Mouse (Mus musculus) B cell, adult 2 months (primary cell): ENCODE measurements around the gene Inafm2.

Source experiments
- DNase-seq, 2 experiments: peaks; one replicate each; pipeline ENCODE4 v3.0.0; 2022

The Inafm2 gene

GRCm38 (mm10) chr2:118760311-118761025 lies 14.9 kb downstream of the Inafm2 start:
- no peak for DNase-seq

GRCm38 (mm10) chr2:118761358-118761757 lies 15.8 kb downstream of the Inafm2 start:
- no peak for DNase-seq

- DNase-seq = no peak
Observed at GRCm38 (mm10) chr2:118761906-118762783, 16.6 kb downstream of the Inafm2 start, which contains the start of gene Ccdc9b. Gene Ccdc9b, minus strand, starts transcription at chr2:118762661.

- DNase-seq = no peak
Observed at GRCm38 (mm10) chr2:118762784-118763148, 17.2 kb downstream of the Inafm2 start.

DNA sequence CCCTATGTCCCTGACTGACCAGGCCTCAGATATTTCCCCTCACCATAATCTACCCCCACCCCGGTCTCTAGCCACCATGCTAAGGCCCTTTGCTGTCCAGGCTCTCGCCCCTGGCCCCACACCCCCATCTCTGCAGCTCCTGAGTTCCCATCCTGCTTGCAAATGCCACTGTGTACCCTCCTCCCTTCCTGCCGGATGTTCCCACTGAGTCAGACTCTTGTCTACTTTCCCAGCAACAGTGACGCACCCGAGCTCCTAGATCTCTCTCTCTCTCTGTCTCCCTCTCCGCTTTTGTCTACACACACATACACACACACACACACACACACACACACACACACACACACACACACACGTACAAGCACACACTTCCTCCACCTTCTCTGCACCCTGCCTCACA lies 17.9 kb downstream of the Inafm2 start:
- no peak for DNase-seq

DNA sequence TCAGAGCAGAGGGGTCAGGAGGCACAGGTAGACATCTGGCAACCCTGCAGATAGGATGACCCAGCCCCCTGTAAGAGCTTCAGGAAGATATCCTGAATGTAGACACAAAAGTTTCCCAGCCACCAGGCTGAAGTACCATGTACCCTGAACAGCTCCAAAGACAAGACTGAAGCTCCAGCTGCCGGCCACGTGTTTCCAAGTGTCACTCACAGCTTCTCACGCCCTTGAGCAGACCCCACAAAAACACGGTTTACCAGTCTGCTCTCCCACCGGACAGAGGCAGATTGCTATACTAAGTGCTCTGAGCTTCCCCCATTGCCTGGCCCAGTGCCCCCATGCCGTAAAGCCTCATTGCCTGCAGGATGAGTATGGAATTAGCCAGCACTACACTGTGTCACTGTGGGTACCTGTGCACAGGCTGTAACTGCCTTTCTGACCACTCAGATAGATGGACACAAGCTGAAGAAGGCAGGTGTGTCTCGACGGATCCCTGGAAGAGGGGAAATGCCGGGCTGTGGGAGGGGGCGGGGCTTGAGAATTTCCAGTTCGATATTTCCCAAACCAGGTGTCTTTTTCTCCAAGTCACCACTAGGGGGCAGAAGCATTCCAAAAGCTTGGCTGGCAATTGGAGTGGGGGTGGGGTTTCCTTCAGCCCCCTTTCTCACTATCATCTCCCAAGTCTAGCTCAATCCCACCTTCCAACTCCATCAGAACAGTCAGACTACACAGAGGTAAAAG lies 18.7 kb downstream of the Inafm2 start:
- DNase-seq = peak; percentile 61

GRCm38 (mm10) chr2:118764875-118765274 lies 19.3 kb downstream of the Inafm2 start:
- no peak for DNase-seq

DNA sequence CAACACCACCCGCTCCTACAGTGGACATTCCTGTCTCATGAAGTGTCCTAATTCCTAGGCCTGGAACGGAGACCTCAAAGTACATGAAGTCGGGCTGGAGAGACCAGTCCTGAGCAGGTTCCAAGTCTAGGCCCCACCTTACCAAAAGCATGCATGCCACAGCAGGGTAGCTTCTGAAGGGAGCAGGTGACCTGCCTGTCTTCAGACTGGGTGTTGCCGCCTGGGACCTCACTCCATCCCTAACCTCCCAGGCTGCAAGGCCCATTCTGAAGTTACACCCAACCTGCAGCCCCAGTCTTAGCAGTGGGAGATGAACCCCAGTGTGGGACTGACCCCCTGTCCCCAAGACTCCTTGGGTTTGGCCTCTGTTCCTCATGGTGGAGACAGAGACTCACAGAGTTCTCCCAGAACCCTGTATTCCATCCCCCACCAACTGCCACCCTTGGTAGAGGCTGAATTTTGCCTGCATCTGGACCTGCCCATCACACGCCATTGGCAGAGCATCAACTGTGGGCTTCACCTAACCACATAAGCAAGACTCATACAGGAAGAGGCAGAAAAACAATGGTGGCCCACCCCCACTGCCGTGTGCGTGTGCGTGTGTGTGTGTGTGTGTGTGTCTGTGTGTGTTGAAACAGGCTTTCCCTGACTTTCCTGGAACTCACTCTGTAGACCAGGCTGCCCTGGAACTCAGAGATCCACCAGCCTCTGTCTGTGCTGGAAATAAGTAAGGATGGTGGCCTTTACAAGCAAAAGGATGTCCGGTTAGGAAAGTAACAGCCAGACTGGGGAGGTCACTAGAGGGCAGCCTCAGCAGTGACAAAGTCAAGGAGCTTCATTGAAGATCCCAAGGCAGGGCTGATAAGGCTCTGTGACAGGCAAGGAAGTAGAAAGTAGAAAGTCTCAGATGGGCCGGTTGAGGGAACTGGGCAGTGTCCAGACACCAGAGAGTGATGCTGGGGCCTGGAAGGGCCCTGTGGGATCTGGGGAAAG lies 20.8 kb downstream of the Inafm2 start:
- DNase-seq = no peak

DNA sequence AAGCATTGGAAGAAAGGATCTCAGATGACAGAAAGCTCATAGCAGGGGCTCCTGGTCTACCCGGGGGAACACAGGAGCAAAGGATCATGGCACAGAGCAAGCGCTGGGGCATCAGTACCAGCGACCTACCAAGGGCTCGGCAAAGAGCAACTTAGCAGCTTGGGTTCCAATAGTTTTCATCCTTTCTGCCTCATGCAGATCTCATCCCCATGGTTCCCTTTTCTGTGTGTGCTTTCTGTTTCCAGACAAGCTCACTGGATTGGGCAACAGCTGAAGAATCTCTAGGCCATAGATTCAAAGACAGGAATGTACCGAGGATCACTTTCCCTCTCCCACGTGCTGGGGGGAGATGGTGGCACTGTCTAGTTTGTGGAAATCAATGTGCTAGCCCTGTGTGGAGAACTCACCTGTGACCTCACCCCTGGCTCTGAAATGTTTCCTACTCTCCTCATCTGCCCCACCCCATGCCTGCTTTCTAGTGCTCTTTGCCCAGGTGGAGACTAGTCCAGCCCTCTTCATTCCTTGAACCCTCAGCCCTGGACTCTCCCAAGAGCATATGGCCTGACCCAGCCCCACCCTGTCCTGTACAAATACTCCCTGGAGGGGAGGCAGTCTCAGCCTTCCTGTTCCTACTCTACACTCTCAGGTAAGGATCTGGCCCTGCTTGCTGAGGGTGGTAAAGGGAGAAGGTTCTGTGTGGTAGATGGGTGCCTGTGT lies 26.8 kb downstream of the Inafm2 start, which contains the start of gene Phgr1:
Phgr1 (plus strand) TSS at position 612 of the 717 bp plus-strand sequence.
- DNase-seq = no peak

DNA sequence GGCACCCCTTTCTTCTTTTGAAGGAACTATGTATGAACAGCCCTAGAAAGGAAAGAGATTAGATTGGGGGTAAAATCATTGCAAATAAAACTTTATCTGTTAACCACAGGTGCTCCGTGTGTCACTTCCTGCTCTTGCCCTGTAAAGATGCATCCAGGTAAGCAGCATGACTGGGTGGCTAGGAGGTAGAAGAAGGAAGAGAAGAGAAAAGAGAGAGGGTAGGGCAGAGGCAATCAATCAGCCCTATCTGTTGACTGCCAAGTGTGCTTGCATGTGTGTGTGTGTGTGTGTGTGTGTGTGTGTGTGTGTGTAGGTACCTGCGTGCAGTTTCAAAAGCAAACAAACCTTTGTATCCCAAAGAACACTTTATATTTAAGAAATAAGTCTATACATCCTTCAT lies 29.0 kb downstream of the Inafm2 start:
- no peak for DNase-seq

- no peak for DNase-seq
Observed at GRCm38 (mm10) chr2:118775396-118775795, 29.8 kb downstream of the Inafm2 start.

DNA sequence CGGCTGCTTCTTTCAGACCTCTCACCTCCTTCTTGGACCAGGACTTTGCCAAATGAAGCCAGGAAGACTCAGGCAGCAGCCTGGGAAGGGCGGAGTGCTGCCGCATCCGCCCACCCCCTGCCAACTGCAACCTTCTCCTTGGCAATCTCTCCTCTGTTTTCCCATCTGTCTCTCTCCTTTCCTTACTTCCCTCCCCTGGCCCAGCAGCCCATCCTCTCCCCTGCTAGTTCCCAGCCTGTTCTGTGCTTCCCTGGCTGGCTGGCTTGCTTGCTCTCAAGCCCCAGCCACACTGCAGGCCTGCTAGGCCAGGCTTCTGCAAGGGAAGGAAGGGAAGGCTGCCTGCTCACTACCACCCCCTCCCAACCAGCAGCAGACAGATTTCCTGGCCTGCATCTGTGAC lies 30.3 kb downstream of the Inafm2 start:
- DNase-seq = no peak

DNA sequence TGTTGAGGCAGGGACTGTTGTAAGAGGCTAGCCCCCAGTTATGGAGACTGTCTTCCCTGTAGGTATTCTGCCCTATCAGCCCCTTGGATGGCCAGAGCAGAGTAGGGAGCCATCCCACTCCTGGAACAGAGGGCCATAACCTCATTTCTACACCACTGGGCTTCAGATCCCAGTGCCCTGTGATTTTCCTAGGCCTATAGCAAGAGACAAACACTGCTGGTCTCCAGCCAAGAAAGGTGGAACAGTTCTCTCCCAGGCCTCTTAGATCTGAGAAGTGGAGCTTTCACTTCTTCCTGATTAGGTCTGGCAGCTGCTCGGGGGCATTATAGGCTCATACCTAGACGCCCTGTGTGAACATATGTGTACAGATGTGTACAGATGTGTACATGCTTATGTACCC lies 30.7 kb downstream of the Inafm2 start:
- no peak for DNase-seq

GRCm38 (mm10) chr2:118778418-118778817 lies 32.9 kb downstream of the Inafm2 start:
- DNase-seq = no peak

GRCm38 (mm10) chr2:118779065-118779464 lies 33.5 kb downstream of the Inafm2 start:
- DNase-seq = no peak

DNA sequence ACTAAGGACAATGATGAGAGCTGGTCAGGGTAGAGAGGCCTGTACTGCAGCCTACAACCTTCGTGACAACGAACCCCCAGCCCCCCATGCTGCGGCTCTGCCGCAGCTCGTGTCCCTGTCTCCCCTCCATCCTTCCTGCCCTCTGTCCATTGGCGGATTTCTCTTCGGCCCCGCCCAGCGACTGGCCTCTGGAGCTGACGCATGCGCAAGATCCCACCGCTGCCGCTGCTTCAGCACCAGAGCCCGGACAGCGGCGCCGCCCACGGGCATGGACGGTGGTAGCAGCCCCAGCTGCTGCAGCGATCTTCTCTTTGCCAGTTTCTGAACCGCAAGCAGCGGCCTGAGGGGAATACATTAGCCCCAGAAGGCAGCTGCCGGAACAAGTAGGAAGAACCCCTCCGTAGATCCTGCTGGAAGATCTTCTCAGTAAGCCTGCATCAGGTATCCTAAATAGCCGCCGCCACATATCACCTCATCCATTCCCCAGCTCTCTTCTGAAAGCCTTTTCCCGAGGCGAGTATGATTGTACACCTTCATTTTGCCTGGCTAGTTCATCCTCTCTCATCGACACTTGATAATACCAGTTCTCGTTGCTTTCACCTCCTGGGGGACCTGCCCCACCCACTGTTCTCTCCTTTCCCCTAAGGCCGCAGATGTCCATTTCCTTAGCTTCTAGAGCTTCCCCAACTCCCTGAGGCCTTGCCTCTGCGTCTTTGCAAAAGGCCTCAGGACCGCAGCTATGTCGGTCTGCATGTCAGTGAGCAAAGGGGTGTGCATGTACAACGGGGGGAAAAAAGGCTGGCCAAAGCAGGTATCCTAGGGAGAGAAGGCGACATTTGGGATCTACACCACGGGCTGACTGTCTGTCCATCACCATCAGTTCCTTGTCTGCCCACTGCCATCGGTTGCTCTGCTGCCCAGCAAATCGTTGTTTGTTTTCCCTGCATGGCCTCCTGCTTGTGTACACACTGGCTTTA lies 34.2 kb downstream of the Inafm2 start, which contains the start of gene Disp2:
Disp2 (plus strand) TSS at position 216 of the 977 bp plus-strand sequence.
- DNase-seq = peak; percentile 87 to 88

DNA sequence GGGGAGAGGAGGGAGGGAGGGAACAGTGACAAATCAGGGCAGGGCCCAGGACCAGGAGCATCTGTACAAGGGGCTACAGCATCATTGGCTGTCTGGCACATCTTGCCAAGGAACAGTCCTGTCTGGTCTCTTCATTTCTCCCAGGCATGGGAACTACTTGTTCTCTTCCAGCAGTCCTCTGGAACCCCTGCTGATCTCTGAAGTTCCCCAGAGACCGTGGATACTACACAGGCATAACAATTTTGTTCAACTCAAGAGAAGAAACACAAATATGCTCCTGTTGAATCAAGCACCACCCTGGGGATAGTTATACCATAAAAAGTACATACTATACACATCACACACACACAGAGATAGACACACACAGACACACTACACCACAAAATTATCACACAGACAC lies 35.6 kb downstream of the Inafm2 start:
- DNase-seq = no peak

DNA sequence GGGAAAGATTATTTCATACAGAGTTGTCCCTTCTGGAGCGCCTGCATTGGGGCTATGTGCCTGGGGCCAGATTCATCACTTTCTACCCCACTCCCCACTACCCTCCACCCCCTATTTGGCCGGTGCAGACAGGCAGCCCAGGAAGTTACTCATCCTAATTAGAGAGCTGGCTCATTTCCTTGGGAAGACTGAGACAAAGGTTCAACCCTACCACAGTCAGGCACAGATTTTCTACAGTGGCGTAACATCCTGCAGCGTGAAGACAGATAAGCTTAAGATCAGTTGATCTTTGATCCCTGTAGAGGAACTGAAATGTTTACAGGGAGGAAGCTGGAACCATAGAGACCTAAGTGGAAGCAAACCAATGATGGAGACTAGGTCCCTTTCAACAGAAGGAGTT lies 36.7 kb downstream of the Inafm2 start:
- DNase-seq = no peak

DNA sequence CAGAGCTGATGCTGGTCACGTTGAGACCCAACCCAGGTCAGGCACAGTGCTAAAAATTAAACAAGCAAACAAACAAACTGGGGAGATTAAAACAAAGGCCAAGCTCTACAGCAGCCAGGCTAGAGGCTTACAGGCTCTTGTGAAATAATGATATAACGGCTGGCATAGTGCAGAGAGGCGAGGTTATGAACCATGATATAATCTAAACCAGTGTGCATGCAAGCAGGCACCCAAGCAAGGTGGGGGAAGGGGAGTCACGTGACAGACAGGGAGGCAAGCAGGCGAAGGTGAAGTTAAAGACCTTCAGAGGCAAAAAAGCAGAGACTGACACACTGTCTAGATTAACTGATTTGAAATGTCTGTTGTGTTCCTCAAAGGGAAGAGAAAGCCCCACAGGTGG lies 37.5 kb downstream of the Inafm2 start:
- DNase-seq = no peak

DNA sequence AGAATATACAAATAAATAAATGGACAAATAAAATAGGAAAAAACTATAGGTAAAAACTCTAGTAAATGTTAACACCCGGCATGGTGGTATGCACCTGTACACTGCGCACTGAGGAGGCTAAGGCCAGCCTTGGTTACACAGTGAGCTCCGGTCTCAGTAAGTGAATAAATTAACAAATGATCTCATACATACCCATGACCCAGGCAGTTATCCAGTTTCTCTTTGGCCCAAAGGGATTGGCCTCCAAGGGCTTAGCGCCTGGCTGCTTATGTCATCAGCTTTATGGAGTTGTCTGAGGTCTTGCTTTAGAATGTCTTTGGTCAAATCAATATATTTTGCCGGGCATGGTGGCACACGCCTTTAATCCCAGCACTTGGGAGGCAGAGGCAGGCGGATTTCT lies 38.1 kb downstream of the Inafm2 start:
- no peak for DNase-seq
